Mouse (Mus musculus): ENCODE data around the gene Dtx4.

Gene Dtx4

GRCm38 (mm10) chr19:12494187-12494458 is 7.1 kb downstream of the Dtx4 start:
- DNase-seq (ENCODE audit: low spot score in 2 of 2) = no peak

- no peak for DNase-seq (ENCODE audit: low spot score in 2 of 2)
Observed at GRCm38 (mm10) chr19:12493453-12494186, 7.6 kb downstream of the Dtx4 start.

GRCm38 (mm10) chr19:12491636-12492035 is 9.6 kb downstream of the Dtx4 start:
- no peak for DNase-seq (ENCODE audit: low spot score in 2 of 2)

- no peak for DNase-seq (ENCODE audit: low spot score in 2 of 2)
Observed at GRCm38 (mm10) chr19:12489675-12490570, 11.3 kb downstream of the Dtx4 start.

GRCm38 (mm10) chr19:12488969-12489674 is 12.1 kb downstream of the Dtx4 start:
- DNase-seq (ENCODE audit: low spot score in 2 of 2) = no peak

GRCm38 (mm10) chr19:12488205-12488966 is 12.9 kb downstream of the Dtx4 start:
- no peak for DNase-seq (ENCODE audit: low spot score in 2 of 2)

- no peak for DNase-seq (ENCODE audit: low spot score in 2 of 2)
Observed at GRCm38 (mm10) chr19:12487511-12488204, 13.6 kb downstream of the Dtx4 start.

- DNase-seq (ENCODE audit: low spot score in 2 of 2) = no peak
Observed at GRCm38 (mm10) chr19:12486875-12487274, 14.4 kb downstream of the Dtx4 start.

GRCm38 (mm10) chr19:12485631-12486030 is 15.6 kb downstream of the Dtx4 start:
- no peak for DNase-seq (ENCODE audit: low spot score in 2 of 2)

- no peak for DNase-seq (ENCODE audit: low spot score in 2 of 2)
Observed at GRCm38 (mm10) chr19:12485223-12485622, 16.0 kb downstream of the Dtx4 start.

GRCm38 (mm10) chr19:12484210-12484609 is 17.0 kb downstream of the Dtx4 start:
- no peak for DNase-seq (ENCODE audit: low spot score in 2 of 2)

- no peak for DNase-seq (ENCODE audit: low spot score in 2 of 2)
Observed at GRCm38 (mm10) chr19:12483782-12484181, 17.5 kb downstream of the Dtx4 start.

- no peak for DNase-seq (ENCODE audit: low spot score in 2 of 2)
Observed at GRCm38 (mm10) chr19:12478369-12478768, 22.9 kb downstream of the Dtx4 start.

GRCm38 (mm10) chr19:12476721-12477270 is 24.5 kb downstream of the Dtx4 start:
- no peak for DNase-seq (ENCODE audit: low spot score in 2 of 2)

GRCm38 (mm10) chr19:12475380-12476250 is 25.6 kb downstream of the Dtx4 start:
- DNase-seq (ENCODE audit: low spot score in 2 of 2) = peak; percentile 85

GRCm38 (mm10) chr19:12473951-12474350 is 27.3 kb downstream of the Dtx4 start:
- DNase-seq (ENCODE audit: low spot score in 2 of 2) = no peak

GRCm38 (mm10) chr19:12473201-12473641 is 28.0 kb downstream of the Dtx4 start:
- no peak for DNase-seq (ENCODE audit: low spot score in 2 of 2)

GRCm38 (mm10) chr19:12472381-12472976 is 28.8 kb downstream of the Dtx4 start:
- DNase-seq (ENCODE audit: low spot score in 2 of 2) = no peak

GRCm38 (mm10) chr19:12471866-12472265 is 29.4 kb downstream of the Dtx4 start:
- no peak for DNase-seq (ENCODE audit: low spot score in 2 of 2)

All from frontal cortex, postnatal 14 days (tissue).